Mouse (Mus musculus) lung, adult 2 months (tissue): ENCODE data around the gene B3glct. TPM values are rescaled to one million over a fixed set of nuclear protein-coding genes. Genes with fewer than 3 reads are reported as not detected.

ENCODE experiments used
- DNase-seq: peaks from one replicate; pipeline ENCODE4 v3.0.0; 2022
- H3K4me1 ChIP-seq: fragments of 200-500 bp; 2 replicates; pipeline ENCODE4 v1.6.1; 2011; ENCODE audit warnings: low read length; ENCODE audit not compliant: control insufficient read depth, insufficient read depth
- H3K4me3 ChIP-seq: fragments of 200-500 bp; replicated peaks from 2 replicates; pipeline ENCODE3; 2011; ENCODE audit warnings: low read depth, mild to moderate bottlenecking, control low read depth, low read length; ENCODE audit errors: extremely low read depth
- CTCF ChIP-seq: fragments of 200-500 bp; IDR thresholded peaks from 2 replicates; pipeline ENCODE4 v1.5.1; 2011; ENCODE audit warnings: mild to moderate bottlenecking, low read length, control low read depth; ENCODE audit not compliant: insufficient read depth
- POLR2A ChIP-seq: fragments of 200-500 bp; IDR thresholded peaks from 2 replicates; pipeline ENCODE4 v1.6.1; 2011; ENCODE audit warnings: low read depth, mild to moderate bottlenecking, control low read depth, low read length, borderline replicate concordance; ENCODE audit errors: extremely low read depth
- WGBS: fragments of 180-500 bp; shearing (Covaris S2); methylation state at CpG from one replicate; pipeline ENCODE4 v1.1.7; 2018; 5-methylcytosine and 5-hydroxymethylcytosine counted together
- polyA plus RNA-seq: library from polyadenylated mRNA; depleted of rRNA; stranded (reverse); fragments of >200 nt; gene quantifications from 2 replicates; pipeline ENCODE4 v1.2.3, GENCODE M21; 2012

B3glct gene
- polyA plus RNA-seq, 1 experiment, result 5.1 TPM

DNA sequence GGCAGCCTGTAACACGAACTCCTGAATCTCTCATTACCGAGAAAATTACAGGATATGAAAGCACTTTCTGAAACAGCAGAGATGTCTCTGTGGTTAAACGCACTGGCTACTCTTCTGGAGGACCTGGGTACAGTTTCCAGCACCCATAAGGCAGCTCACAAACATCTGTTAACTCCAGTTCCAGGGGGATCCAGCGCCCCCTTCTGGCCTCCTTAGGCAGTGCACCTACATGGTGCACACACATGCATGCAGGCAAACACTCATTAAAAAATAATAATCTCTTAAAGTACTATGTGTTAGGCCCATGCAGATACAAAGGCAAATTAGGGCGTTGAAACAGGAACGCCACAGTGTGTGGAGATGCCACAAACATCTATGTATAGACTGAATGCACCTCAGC, 16.6 kb upstream of the B3glct start:
- TF ChIP-seq CTCF, result no peak
- TF ChIP-seq POLR2A, result no peak
- no peak overlapping the region for H3K4me3 ChIP-seq
- DNase-seq, result no peak
- 86% methylated on average over 6 of the region's 6 CpGs for WGBS
- no peaks in the 10 kb centered on the region for H3K4me1 ChIP-seq

DNA sequence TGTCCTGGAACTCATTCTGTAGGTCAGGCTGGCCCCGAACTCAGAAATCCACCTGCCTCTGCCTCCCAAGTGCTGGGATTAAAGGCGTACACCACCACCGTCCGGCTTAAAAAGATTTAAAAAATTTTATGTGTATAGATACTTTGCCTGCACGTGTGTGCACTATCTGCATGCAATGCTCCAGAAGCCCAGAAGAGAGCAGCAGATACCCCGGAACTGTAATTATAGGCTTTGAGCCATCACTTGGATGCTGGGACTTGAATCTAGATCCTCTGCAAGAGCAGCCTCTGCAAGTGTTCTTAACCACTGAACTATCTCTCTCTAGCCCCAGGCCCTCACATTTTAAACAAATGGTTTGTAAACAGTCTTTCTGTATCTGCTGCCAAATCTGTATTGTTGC, 15.1 kb upstream of the B3glct start:
- TF ChIP-seq POLR2A (no peak), CTCF (no peak)
- Histone ChIP-seq H3K4me1 (no peaks in the 10 kb centered on the region), H3K4me3 (no peak overlapping the region)
- DNase-seq, result no peak
- WGBS, result 87% methylated on average over 6 of the region's 6 CpGs

DNA sequence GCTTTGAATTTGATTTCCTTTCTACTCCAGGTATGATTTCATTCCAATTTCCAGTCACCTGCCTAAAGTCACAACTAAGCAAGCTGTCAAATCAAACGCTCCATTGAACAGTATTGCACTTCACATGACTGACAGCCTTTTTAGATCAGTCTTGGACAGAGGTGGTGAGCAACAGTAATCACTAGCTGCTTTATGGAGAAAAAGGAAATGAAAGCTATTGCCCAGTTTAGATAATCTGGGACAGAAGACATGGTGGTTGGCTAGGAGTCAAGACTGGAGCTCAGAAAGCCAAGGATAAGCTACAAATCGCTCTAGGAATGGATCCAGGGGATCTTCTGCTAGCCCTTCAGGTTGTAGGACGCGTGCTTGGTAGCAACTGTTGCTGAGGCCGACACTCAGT, 14.6 kb upstream of the B3glct start:
- no peaks in the 10 kb centered on the region for H3K4me1 ChIP-seq
- TF ChIP-seq CTCF (no peak), POLR2A (no peak)
- no peak overlapping the region for H3K4me3 ChIP-seq
- no peak for DNase-seq
- WGBS, result 86% methylated on average over 5 of the region's 5 CpGs

DNA sequence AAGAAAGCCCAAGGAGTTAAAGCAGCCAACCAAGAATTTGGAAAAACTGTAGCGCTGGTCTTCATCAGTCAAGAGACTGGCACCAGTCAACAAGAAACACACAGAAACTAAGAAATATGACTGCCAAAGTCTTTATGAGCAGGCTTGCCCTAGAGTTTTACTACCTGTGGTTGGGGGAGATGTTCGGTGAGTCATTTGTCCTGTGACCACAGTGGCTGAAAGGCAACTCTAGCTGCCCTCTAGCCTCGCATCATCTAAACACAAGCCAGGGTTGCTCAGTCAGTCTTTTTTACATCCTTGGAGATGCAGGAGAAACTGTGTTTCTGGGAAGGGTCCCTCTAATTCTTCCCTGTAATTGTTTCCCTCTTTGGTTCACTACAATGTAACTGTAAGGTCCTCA, 834 bp upstream of the B3glct start:
- no peak for TF ChIP-seq CTCF
- TF ChIP-seq POLR2A, result no peak
- Histone ChIP-seq H3K4me3 (no peak overlapping the region), H3K4me1 (peaks cover 8% of the 10 kb centered on the region)
- no peak for DNase-seq
- 92% methylated on average over 3 of the region's 3 CpGs for WGBS

DNA sequence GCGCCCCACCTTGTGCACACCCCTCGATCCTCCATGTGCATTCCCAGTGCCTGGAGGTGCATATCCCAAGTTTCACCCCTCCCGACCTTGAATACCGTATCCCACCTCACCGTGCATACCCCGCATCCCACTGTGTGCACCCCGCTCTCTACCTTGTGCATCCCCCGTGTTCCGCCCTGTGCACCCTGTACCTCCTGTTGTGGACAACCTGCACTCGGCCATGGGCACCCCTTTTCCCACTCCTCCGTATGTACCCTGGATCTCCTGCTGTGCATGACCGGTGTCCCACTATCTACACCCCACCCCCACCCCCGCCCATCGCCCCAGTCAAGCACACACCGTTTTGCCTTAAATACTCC, 939 bp downstream of the B3glct start:
- TF ChIP-seq CTCF (no peak), POLR2A (no peak)
- 3% methylated on average over 15 of the region's 15 CpGs for WGBS
- Histone ChIP-seq H3K4me1 (peaks cover 8% of the 10 kb centered on the region), H3K4me3 (peak overlapping the region; percentile 89)
- DNase-seq, result no peak

DNA sequence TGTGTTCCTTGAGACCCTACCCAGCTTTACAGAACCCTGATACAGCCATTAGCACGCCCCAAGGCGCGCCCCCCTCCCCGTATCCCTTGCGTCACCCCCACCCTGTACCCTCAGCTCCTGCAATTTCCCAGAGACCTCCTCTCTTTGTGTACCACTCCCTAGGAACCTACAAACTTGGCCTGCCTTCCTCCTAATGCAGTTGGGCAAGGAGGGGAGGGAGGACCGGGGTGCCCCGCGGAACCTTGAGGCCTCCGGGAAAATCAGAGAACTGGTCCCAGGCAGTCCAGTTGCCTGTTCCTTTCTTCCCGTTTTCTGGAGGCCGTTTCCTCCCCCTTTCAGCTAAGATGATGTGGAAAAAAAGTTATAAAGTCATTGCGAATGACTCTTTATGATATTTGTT, 1.3 kb downstream of the B3glct start:
- no peak for TF ChIP-seq POLR2A

DNA sequence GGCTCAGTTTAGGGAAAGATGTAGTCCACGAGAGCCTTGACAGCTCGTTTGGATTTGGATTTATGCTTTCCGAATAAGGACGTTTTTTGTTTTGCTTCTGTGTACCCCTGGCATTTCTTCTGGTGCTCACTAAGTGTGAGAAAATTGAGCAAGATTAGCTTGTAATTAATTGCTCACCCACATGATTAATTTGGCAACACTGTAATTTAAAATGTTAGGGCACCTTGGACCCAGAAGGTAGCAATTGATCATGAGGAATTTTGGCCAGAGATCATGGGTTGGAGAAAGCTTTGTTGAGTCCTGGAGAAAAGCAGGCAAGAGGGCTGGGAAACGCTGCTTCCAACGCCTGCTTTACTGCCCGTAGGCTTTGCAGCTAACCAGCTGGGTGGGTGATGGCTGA, 1.9 kb downstream of the B3glct start:
- TF ChIP-seq POLR2A, result no peak
- TF ChIP-seq CTCF, result no peak
- H3K4me3 ChIP-seq, result no peak overlapping the region
- no peak for DNase-seq
- peaks cover 8% of the 10 kb centered on the region for H3K4me1 ChIP-seq
- WGBS, result 75% methylated on average over 7 of the region's 7 CpGs

More for the DNA sequence above, 1.3 kb downstream of the B3glct start:
- Histone ChIP-seq H3K4me3 (no peak overlapping the region), H3K4me1 (peaks cover 8% of the 10 kb centered on the region)
- WGBS, result 27% methylated on average over 12 of the region's 12 CpGs
- no peak for DNase-seq

DNA sequence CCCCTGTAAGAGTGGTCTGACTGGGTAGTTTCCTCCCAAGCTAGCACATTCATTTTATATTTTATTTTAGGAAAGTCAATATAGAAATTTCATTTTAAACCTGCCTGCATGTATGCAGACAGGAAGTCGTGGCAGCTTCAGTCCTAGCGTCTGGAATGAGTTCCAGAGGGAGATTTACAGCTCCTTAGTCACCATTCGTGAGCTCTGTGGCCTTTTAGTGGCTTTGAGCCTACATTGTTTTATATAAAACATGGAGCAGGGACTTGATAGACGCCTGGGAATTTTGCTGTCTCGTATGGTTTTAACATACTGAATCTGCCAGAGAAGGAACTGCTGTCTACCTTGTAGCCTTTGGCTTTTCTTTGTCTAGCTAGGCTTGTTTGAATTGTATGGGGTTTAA, 2.9 kb downstream of the B3glct start:
- TF ChIP-seq POLR2A (no peak), CTCF (no peak)
- WGBS, result 74% methylated on average over 5 of the region's 5 CpGs
- peaks cover 8% of the 10 kb centered on the region for H3K4me1 ChIP-seq
- no peak for DNase-seq
- H3K4me3 ChIP-seq, result no peak overlapping the region

DNA sequence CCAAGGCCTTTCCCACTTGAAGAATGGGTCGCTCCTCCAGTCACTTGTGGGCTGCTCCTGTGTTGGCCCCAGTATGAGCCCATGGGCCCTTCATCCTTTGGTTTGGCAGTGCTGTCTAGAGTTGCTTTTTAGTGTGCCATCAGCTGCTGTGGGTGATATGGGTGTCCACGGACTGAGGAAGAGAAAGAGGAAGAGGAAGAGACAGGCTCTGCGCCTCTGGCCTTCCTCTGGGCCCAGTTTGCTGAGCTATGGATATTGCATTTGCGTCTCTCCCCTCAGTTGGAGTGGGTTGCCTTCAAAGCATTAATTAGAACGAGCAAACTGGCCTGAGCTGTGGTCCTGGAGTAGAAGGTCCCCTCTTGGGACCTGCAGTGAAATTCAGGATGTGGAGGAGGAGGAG, 11.8 kb downstream of the B3glct start:
- DNase-seq, result no peak
- Histone ChIP-seq H3K4me3 (no peak overlapping the region), H3K4me1 (no peaks in the 10 kb centered on the region)
- 68% methylated on average over 5 of the region's 5 CpGs for WGBS
- TF ChIP-seq POLR2A (no peak), CTCF (no peak)

DNA sequence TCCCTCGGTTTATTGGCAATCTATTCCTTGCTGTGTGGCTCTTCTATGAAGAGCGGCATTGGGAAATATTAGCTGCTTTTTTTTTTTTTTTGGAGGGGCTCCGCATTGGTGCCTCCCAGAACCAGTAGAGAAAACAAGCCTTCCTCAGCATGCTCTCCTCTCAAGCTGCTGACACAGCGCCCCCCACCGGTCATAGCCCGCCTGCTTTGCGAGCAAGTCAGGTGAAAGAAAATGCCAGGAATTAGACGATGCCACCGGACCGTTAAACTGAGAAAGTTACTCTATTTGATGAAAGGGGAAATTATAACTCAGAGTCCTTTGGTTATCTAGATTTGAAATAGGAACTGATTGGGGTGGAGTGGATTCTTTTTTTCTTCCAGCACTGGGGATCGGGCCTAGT, 14.5 kb downstream of the B3glct start:
- Histone ChIP-seq H3K4me3 (no peak overlapping the region), H3K4me1 (no peaks in the 10 kb centered on the region)
- no peak for TF ChIP-seq CTCF
- no peak for TF ChIP-seq POLR2A
- no peak for DNase-seq
- 84% methylated on average over 11 of the region's 11 CpGs for WGBS

DNA sequence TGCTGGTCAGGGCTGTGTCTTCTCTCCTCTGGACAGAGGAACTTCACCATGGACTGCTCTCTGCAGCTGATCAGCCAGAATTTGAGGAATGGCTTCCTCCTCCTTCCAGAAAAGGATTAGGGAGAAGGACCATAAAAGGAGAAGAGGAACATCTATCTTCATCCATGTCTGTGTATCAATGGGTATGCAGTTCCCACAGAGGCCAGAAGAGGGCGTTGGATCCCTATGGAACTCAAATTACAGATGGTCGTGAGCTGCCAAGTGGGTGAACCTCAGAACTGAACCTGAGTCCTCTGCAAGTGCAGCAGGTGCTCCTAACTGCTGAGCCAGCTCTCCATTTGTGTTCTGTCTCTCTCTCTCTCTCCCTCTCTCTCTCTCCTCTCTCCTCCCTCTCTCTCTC, 15.2 kb downstream of the B3glct start:
- 74% methylated on average over 2 of the region's 2 CpGs for WGBS
- DNase-seq, result no peak
- TF ChIP-seq POLR2A (no peak), CTCF (no peak)
- Histone ChIP-seq H3K4me1 (no peaks in the 10 kb centered on the region), H3K4me3 (no peak overlapping the region)
